ENCODE assay signal across 15 mouse cellular contexts in the genomic region with DNA sequence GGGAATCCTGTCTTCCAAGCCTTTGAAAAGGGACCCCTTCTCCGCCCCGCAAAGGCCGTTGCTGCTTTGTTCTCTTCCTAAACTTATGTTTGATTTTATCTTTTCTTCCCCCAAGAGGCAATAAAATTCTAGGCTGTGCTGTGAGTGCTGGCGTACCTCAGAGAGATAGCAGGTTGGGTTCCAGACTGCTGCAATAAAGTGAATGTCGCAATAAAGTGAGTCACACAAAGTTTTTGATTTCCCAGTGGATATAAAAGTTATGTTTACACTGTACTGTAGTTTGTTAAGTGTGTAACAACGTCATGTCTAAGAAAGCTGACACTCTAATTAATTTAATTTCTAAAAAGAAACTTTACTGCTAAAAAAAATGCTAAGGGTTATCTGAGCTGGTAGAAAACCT. TPM values are rescaled to one million over a fixed set of nuclear protein-coding genes. Genes with fewer than 3 reads are reported as not detected.
"Had no signal": no experiment of that assay in that cellular context is flagged by ENCODE, and none has a peak within 500 bp of the region (broad histone marks: within the 10 kb centered on the region; RNA-seq: fewer than 3 reads in every experiment).

No protein-coding gene starts in this region.

- DNase-seq: kidney, postnatal 10 days; kidney, postnatal 36 days; left cerebral cortex, postnatal 4 days; liver, postnatal 0 days; lung, embryonic 14.5 days; lung, postnatal 10 days; lung, postnatal 4 days; midbrain, embryonic 14.5 days; retina, postnatal 1 day; right cerebral cortex, postnatal 25 days; spleen, adult 18-20 months; thymus, adult 18-20 months; thymus, postnatal 4 days had no signal

RNA-seq across cellular contexts. Expression of a gene that starts 22.6 kb away (rescaled TPM):
- total RNA-seq: midbrain, postnatal 0 days had no signal
- polyA plus RNA-seq: midbrain, embryonic 14.5 days had no signal

RNA-seq across cellular contexts. Expression of a gene that starts 52.7 kb away (rescaled TPM):
- total RNA-seq: megakaryocyte-erythroid progenitor cell, adult 5-6 weeks had no signal
